Mouse (Mus musculus) neural tube, embryonic 12.5 days (tissue): Measurements from ENCODE around the gene Vmn1r193. TPM values are rescaled to one million over a fixed set of nuclear protein-coding genes. Genes with fewer than 3 reads are reported as not detected.
"Not testable (repeated sequence)": the region's sequence is repeated elsewhere in the genome, so short reads cannot be mapped to it uniquely, and the experiment has no call there.

ENCODE experiments used
- ATAC-seq: fragments of 200-750 bp; cut with Nextera tagmentation; 2 replicates; pipeline ENCODE4 v1.8.0; 2017; ENCODE audit warnings: low read depth, mild to moderate bottlenecking, moderate TSS enrichment, moderate library complexity; ENCODE audit not compliant: low FRiP score
- H3K27ac ChIP-seq: fragments of 300-500 bp; sonication (generic); 2 replicates; pipeline ENCODE4 v1.5.1; 2016
- H3K27me3 ChIP-seq: fragments of 300-500 bp; sonication (generic); replicated peaks from 2 replicates; pipeline ENCODE4 v1.6.1; 2016; ENCODE audit warnings: mild to moderate bottlenecking
- H3K36me3 ChIP-seq: fragments of 300-500 bp; sonication (generic); 2 replicates; pipeline ENCODE4 v1.6.1; 2016; ENCODE audit warnings: mild to moderate bottlenecking
- H3K4me1 ChIP-seq: fragments of 300-500 bp; sonication (generic); 2 replicates; pipeline ENCODE4 v1.6.1; 2016
- H3K4me2 ChIP-seq: fragments of 300-500 bp; sonication (generic); replicated peaks from 2 replicates; pipeline ENCODE4 v1.6.1; 2016; ENCODE audit warnings: mild to moderate bottlenecking
- H3K4me3 ChIP-seq: fragments of 300-500 bp; sonication (generic); 2 replicates; pipeline ENCODE4 v1.5.1; 2016
- H3K9ac ChIP-seq: fragments of 300-500 bp; sonication (generic); 2 replicates; pipeline ENCODE4 v1.6.1; 2016; ENCODE audit warnings: mild to moderate bottlenecking
- H3K9me3 ChIP-seq: fragments of 300-500 bp; sonication (generic); 2 replicates; pipeline ENCODE4 v1.6.1; 2016; ENCODE audit warnings: mild to moderate bottlenecking
- WGBS: fragments of 180-500 bp; shearing (Covaris S2); methylation state at CpG from one replicate; pipeline ENCODE4 v1.1.7; 2016; 5-methylcytosine and 5-hydroxymethylcytosine counted together
- microRNA-seq: library from miRNA; unstranded; fragments of <30 nt; microRNA quantifications from one replicate; pipeline ENCODE4, GENCODE M21; 2017
- polyA plus RNA-seq: library from polyadenylated mRNA; unstranded; fragments of >200 nt; fragmentation: Nextera tagmentation; extraction: Ambion mirVana; gene quantifications from 2 replicates; pipeline ENCODE4 v1.2.1, GENCODE M21; 2016

The Vmn1r193 gene
- polyA plus RNA-seq: not detected in 2 replicates

DNA sequence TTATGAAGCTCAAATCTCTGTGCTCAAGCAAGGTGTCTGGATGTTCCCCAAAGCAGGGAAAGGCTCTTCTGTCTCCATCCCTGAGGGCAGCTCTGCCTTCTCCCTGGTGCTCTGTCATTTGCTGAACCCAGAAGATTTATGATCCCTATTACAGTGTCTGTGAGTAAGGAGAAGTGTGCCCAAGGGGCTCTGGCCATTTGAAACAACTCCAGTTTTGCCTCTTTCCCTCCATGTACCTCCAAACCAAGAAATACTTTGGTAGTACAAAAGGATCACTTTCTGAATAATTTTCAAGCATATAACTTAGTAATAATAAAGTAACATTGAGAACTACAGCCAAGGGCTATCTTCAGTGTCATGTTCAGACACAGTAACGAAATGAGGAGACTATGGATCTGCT lies at the start of gene Vmn1r193:
TSS of gene Vmn1r193 (minus strand) at position 101 of the 400 bp plus-strand sequence.
- not testable (repeated sequence) for H3K4me1 ChIP-seq, H3K36me3 ChIP-seq, H3K27me3 ChIP-seq, H3K9me3 ChIP-seq, H3K4me3 ChIP-seq, H3K27ac ChIP-seq, ATAC-seq, H3K4me2 ChIP-seq, H3K9ac ChIP-seq
- WGBS: 87% methylated on average over 1 of the region's 1 CpGs

DNA sequence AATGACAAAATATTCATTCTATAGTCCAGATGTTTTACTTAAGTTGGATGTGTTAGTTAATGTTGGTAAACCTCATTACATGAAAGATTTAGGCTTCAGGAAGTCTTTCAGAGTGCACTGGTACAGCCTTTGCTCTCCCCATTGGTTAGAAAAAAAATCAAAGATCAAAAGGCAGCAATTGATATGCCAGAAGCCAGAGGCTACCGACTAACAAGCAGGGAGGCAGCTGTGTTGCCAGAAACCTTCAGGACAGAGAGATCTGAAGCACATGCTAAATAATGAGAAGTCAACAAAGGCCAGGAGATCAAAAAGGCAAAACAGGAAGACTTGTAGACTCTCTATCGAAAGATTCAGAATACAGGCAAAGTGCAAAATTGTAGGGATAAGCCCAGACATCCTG lies 48.8 kb upstream of the Vmn1r193 start:
- Histone ChIP-seq H3K4me3 (no peak overlapping the region), H3K9ac (no peak overlapping the region), H3K27me3 (no peaks in the 10 kb centered on the region), H3K36me3 (no peaks in the 10 kb centered on the region), H3K27ac (no peak overlapping the region), H3K9me3 (no peaks in the 10 kb centered on the region), H3K4me2 (no peak overlapping the region), H3K4me1 (no peaks in the 10 kb centered on the region)
- WGBS: 57% methylated on average over 2 of the region's 2 CpGs
- ATAC-seq: no peak

DNA sequence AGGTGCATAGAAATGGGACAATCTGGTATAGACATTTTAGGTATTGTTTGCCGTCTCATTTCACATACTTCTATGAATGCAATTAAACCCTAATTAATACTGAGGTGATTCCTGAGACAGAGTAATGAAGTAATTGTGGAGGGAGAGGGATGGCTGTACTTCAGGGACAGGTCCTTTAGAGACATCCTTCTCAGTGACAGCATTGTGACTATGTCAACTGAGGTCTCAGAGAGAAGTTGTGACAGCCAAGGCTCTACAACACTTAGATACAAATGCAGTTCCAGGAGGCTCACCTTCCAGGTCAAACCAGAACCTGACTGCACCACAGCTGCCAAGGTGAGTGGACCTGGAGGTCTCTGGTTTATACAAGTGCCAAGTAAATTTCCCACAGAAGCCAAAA lies 47.3 kb upstream of the Vmn1r193 start, which contains the start of gene Vmn1r195:
TSS of gene Vmn1r195 (plus strand) at position 301 of the 400 bp plus-strand sequence.
- not testable (repeated sequence) for H3K27ac ChIP-seq, ATAC-seq, H3K4me3 ChIP-seq, H3K9ac ChIP-seq, H3K4me2 ChIP-seq, H3K36me3 ChIP-seq, H3K27me3 ChIP-seq, H3K9me3 ChIP-seq, H3K4me1 ChIP-seq
- 96% methylated on average over 1 of the region's 1 CpGs for WGBS

DNA sequence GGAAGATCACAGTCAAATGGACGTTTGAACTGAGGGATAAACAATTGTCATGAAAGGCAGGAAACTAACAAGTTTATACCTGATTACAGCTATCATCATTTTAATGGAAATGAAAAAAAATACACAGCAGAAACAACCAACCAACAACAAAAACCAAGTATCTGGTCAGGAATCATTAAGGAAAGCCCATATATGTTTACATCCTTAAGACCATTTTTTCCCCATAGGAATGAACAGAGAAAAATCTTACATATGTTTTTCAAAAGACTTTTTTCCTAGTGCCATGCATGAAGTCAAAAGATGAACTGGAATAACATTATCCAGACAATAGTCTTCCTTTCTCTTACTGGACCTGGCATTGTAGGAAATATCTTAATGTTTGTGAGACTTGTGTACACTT lies 21.0 kb upstream of the Vmn1r193 start, which contains the start of gene Vmn1r194:
TSS of gene Vmn1r194 (plus strand) at position 301 of the 400 bp plus-strand sequence.
- no peak within 1 kb of the TSS for H3K27ac ChIP-seq
- H3K36me3 ChIP-seq: no peaks in the 10 kb centered on the region
- no peaks in the 10 kb centered on the region for H3K4me1 ChIP-seq
- WGBS: 56% methylated on average over 1 of the region's 1 CpGs
- no peak for ATAC-seq
- H3K4me2 ChIP-seq: no peak within 1 kb of the TSS
- no peaks in the 10 kb centered on the region for H3K9me3 ChIP-seq
- H3K27me3 ChIP-seq: no peaks in the 10 kb centered on the region
- H3K4me3 ChIP-seq: no peak within 1 kb of the TSS
- H3K9ac ChIP-seq: no peak within 1 kb of the TSS

DNA sequence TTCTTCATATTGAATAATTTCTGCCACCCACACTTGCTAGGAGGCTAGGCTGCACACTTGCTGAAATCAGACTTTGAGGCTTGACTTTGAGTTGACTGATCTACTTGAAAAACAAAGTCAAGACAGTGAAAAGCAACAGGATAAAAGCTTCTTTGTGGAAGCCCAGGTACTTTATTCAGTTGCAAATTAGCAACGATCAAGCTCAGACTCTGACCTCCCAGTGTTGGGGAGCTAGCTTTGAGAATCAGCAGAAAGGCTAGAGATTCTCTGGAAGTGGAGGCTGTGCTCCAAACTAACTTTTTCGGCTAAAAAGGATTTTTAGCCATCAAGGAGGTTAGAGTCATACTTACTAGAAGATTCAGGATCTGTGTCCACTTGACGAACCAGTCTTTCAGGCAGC lies 30.2 kb downstream of the Vmn1r193 start:
- WGBS: 68% methylated on average over 3 of the region's 3 CpGs
- not testable (repeated sequence) for H3K9me3 ChIP-seq

DNA sequence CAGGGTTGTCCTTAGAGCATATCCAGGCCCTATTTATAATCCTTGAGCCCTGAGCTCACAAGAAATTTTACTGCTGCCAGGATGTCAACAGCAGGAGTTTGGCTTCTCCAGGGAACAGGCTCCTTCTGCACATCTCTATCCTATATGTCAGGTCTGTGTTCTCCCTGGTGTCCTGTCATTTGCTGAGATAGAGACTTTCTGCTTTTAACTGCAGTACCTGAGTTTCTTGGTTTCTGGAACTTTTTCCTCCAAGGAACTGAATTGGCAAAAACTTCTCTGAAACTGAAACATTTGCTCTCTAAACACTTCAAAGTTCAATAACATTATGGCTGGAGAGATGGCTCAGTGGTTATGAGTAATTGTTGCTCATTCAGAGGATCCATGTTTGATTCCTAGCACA lies 31.9 kb downstream of the Vmn1r193 start, which contains the start of gene Vmn1r192:
TSS of gene Vmn1r192 (minus strand) at position 101 of the 400 bp plus-strand sequence.
- Histone ChIP-seq H3K27ac (no peak within 1 kb of the TSS), H3K9ac (no peak within 1 kb of the TSS), H3K27me3 (no peaks in the 10 kb centered on the region), H3K36me3 (no peaks in the 10 kb centered on the region), H3K9me3 (no peaks in the 10 kb centered on the region), H3K4me3 (no peak within 1 kb of the TSS), H3K4me2 (no peak within 1 kb of the TSS), H3K4me1 (no peaks in the 10 kb centered on the region)
- no peak for ATAC-seq

More for the DNA sequence above, 30.2 kb downstream of the Vmn1r193 start:
- H3K36me3 ChIP-seq, H3K4me1 ChIP-seq, H3K4me3 ChIP-seq, ATAC-seq, H3K27me3 ChIP-seq, H3K9ac ChIP-seq, H3K27ac ChIP-seq, H3K4me2 ChIP-seq: not testable (repeated sequence)

DNA sequence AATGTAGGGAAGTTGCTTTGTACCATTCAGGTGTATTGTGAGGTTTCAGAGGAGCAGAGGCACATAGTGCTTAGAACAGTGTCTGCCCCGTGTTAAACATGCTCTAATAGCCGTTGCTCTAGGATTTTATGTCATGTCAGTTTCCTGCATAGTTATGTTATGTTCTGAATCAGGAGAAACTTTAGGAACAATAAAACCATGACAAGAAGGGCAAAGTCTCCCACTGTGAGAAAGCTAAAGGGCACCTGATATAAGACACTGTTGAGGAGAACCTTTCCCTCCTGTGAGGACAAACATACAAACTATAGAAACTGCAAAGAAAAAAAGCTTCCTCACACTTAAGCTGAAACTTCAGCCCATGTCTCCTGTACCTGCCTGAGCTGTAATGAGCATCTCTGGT lies 32.6 kb downstream of the Vmn1r193 start:
- no peaks in the 10 kb centered on the region for H3K27me3 ChIP-seq
- ATAC-seq: no peak
- 66% methylated on average over 2 of the region's 2 CpGs for whole genome bisulfite sequencing

DNA sequence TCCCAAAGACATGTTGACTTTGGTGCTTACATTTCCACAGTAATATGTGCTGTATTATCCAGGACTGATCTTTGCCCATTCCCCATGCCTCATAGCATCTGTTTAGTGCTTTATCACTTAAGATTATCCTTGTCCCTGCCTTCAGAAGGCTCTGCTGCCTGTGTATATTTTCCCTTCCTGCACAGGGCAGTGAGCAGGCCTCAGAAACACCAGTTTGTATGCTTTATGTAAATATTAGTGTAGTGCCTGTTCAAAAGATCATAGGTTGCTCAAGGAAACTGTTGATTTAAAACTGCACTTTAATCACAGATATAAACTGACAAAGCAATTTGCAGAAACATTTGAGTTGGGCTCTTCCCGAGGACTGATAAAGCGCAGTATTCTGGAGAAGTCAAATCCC lies 33.6 kb downstream of the Vmn1r193 start:
- no peaks in the 10 kb centered on the region for H3K36me3 ChIP-seq
- no peak overlapping the region for H3K9ac ChIP-seq
- no peak overlapping the region for H3K4me2 ChIP-seq
- H3K4me3 ChIP-seq: no peak overlapping the region
- no peaks in the 10 kb centered on the region for H3K4me1 ChIP-seq
- no peaks in the 10 kb centered on the region for H3K9me3 ChIP-seq
- 97% methylated on average over 2 of the region's 2 CpGs for WGBS
- no peaks in the 10 kb centered on the region for H3K27me3 ChIP-seq
- no peak overlapping the region for H3K27ac ChIP-seq
- no peak for ATAC-seq

More for the DNA sequence above, 32.6 kb downstream of the Vmn1r193 start:
- no peak overlapping the region for H3K4me3 ChIP-seq
- H3K27ac ChIP-seq: no peak overlapping the region
- no peaks in the 10 kb centered on the region for H3K9me3 ChIP-seq
- no peaks in the 10 kb centered on the region for H3K36me3 ChIP-seq
- no peak overlapping the region for H3K4me2 ChIP-seq
- H3K4me1 ChIP-seq: no peaks in the 10 kb centered on the region
- no peak overlapping the region for H3K9ac ChIP-seq

DNA sequence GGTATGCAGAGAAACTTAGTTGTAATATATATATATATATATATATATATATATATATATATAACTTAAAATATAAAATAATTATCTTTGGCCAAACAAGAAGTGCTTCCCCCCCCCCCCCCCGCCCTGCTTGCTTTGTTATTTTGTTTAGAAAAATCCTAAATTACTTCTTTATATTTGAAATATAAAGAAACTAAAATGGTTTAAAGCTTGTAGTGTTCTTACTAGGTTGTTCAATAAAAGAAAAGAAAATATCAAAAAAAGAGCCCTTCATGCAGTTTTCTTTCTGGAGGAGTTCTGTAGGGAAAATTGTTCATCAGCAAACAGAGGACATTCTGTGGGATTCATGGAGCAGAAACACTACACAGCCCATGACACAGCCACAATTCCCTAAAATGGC lies 39.1 kb downstream of the Vmn1r193 start, which contains the start of gene Vmn1r191:
TSS of gene Vmn1r191 (minus strand) at position 101 of the 400 bp plus-strand sequence.
- Histone ChIP-seq H3K4me2 (no peak within 1 kb of the TSS), H3K9me3 (no peaks in the 10 kb centered on the region), H3K9ac (no peak within 1 kb of the TSS), H3K4me3 (no peak within 1 kb of the TSS), H3K27me3 (no peaks in the 10 kb centered on the region), H3K4me1 (no peaks in the 10 kb centered on the region), H3K27ac (no peak within 1 kb of the TSS), H3K36me3 (no peaks in the 10 kb centered on the region)
- no peak for ATAC-seq
- 89% methylated on average over 1 of the region's 1 CpGs for WGBS

DNA sequence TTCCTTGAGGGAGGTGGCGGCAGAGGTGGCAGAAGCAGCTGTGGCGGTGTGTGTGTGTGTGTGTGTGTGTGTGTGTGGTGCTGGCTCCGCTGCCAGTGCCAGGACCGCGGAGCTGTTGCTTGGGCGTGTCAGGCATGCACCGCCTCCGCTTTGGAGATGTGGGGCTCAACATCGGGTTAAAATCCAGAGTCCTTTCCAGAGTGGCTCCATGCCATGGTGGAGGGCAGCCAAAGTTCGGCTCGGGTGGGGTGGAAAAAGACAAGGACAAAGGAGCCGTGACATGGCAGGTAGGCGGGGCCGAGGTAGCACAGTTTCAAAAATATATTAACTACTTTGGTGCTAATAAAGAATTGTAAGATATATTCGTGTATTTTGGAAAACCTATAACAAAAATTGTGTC lies 54.5 kb downstream of the Vmn1r193 start:
- WGBS: 93% methylated on average over 15 of the region's 15 CpGs

More for the DNA sequence above, 54.5 kb downstream of the Vmn1r193 start:
- Histone ChIP-seq H3K36me3 (no peaks in the 10 kb centered on the region), H3K27me3 (no peaks in the 10 kb centered on the region), H3K27ac (no peak overlapping the region), H3K9ac (no peak overlapping the region), H3K4me2 (no peak overlapping the region), H3K4me3 (no peak overlapping the region), H3K4me1 (no peaks in the 10 kb centered on the region), H3K9me3 (peaks cover 7% of the 10 kb centered on the region; the same call in 1 of the 2 replicates)
- no peak for ATAC-seq

Small RNA genes within 50 kb of the gene (microRNA-seq; reads per million reads assigned to microRNA genes)
- not detected for gene Gm23282
- not detected for gene Gm25084

Other genes with a start within 250 kb of the Vmn1r193 start
- not detected in 2 replicates for gene Pom121l2, start 242.0 kb downstream of the Vmn1r193 start, polyA plus RNA-seq
- 0.41 TPM in 1 of 2 replicates, not detected in the other for gene Prss16, start 213.4 kb downstream of the Vmn1r193 start, polyA plus RNA-seq
- 3.3 and 13.9 TPM in 2 replicates for gene Hist1h2ah, start 187.6 kb downstream of the Vmn1r193 start, polyA plus RNA-seq
- 5.2 and 9.5 TPM in 2 replicates for gene Hist1h2bk, start 187.3 kb downstream of the Vmn1r193 start, polyA plus RNA-seq
- gene Hist1h4i, start 181.8 kb downstream of the Vmn1r193 start, polyA plus RNA-seq: 20.1 and 23.9 TPM in 2 replicates
- gene Hist1h2ag, start 180.2 kb downstream of the Vmn1r193 start, polyA plus RNA-seq: 43.6 and 46.1 TPM in 2 replicates
- gene Hist1h2bj, start 179.9 kb downstream of the Vmn1r193 start, polyA plus RNA-seq: 10.5 and 12.6 TPM in 2 replicates
- not detected in 2 replicates for gene Vmn1r188, start 138.7 kb downstream of the Vmn1r193 start, polyA plus RNA-seq
- gene Vmn1r189, start 117.3 kb downstream of the Vmn1r193 start, polyA plus RNA-seq: not detected in 2 replicates
- not detected in 2 replicates for gene Vmn1r191, start 39.2 kb downstream of the Vmn1r193 start, polyA plus RNA-seq
- not detected in 2 replicates for gene Vmn1r192, start 32.0 kb downstream of the Vmn1r193 start, polyA plus RNA-seq
- not detected in 2 replicates for gene Vmn1r194, start 21.1 kb upstream of the Vmn1r193 start, polyA plus RNA-seq
- not detected in 2 replicates for gene Vmn1r195, start 47.4 kb upstream of the Vmn1r193 start, polyA plus RNA-seq
- not detected in 2 replicates for gene Vmn1r196, start 66.8 kb upstream of the Vmn1r193 start, polyA plus RNA-seq
- not detected in 2 replicates for gene Vmn1r197, start 101.4 kb upstream of the Vmn1r193 start, polyA plus RNA-seq
- gene Vmn1r198, start 127.2 kb upstream of the Vmn1r193 start, polyA plus RNA-seq: not detected in 2 replicates
- gene Vmn1r199, start 156.7 kb upstream of the Vmn1r193 start, polyA plus RNA-seq: not detected in 2 replicates
- gene Vmn1r200, start 167.2 kb upstream of the Vmn1r193 start, polyA plus RNA-seq: 0.04 TPM in 2 replicates
- gene Vmn1r201, start 248.8 kb upstream of the Vmn1r193 start, polyA plus RNA-seq: not detected in 2 replicates